Mouse (Mus musculus) kidney, postnatal 14 days (tissue): Measurements from ENCODE around the gene Ndufa13.
"Not testable (repeated sequence)": the region's sequence is repeated elsewhere in the genome, so short reads cannot be mapped to it uniquely, and the experiment has no call there.

Source experiments
- DNase-seq: peaks from one replicate; pipeline ENCODE4 v3.0.0; 2022; ENCODE audit warnings: mixed read lengths

The Ndufa13 gene

GRCm38 (mm10) chr8:69902163-69903062 is at the start of gene Ndufa13, which contains the start of the genes Tssk6 and Yjefn3:
Gene Ndufa13 (minus strand): TSS chr8:69902558.
Gene Tssk6 (plus strand): TSS chr8:69902184.
Gene Yjefn3 (minus strand): TSS chr8:69902712.
- no peak for DNase-seq

- DNase-seq = no peak
Observed at GRCm38 (mm10) chr8:69950300-69950699, 47.9 kb upstream of the Ndufa13 start.

DNA sequence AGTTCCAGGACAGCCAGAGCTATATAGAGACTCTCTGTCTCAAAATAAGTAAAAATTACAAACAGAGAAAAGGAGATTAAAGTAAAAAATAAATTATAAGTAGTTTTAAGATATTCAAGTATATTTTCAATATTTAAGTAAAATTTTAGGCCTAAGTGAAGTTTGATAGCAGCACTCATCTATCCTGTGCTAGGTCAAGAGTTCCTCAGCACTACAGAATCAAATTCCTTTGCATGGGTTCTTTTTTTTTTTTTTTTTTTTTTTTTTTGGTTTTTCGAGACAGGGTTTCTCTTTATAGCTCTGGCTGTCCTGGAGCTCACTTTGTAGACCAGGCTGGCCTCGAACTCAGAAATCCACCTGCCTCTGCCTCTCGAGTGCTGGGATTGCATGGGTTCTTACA is 40.1 kb upstream of the Ndufa13 start:
- not testable (repeated sequence) for DNase-seq

DNA sequence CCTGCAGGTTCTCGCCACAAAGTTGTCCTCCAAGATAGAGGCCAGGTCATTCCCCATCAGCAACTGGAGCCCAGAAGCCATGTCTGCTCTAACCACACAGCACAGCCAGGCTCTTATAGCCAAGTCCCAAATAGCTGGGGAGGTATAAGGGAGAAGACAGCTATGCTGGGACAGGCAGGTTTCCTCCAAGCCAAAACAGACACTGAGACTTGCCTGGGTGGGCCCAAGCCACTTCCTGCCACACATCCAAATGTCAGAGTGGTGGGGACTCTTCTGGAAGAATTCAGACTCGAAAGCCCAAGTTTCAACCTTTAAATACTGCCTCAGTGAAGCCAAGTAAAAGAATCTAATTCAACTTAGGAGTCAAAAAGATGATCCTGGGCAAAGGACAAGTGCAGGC is 38.0 kb upstream of the Ndufa13 start:
- no peak for DNase-seq

DNA sequence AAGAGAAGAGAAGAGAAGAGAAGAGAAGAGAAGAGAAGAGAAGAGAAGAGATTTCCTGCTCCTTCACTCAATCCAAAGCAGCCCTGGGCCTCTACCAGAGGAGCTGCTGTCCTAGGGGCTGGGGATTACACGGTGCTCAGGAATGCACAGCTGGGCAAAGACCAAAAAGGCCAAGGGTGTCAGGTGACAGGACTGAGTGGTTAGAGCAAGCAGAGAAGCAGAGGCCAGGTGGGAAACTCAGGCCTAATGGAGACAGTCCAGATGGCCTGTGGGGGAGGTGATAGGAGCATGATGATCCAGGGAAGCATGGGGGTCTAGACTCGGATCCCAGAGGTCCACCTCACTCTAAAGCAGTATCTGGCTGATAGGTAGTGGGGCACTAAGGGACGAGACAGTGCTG is 37.3 kb upstream of the Ndufa13 start:
- peak; percentile 68 for DNase-seq

GRCm38 (mm10) chr8:69938245-69938982 is 36.1 kb upstream of the Ndufa13 start:
- DNase-seq = no peak

- DNase-seq = no peak
Observed at GRCm38 (mm10) chr8:69937466-69937865, 35.1 kb upstream of the Ndufa13 start.

DNA sequence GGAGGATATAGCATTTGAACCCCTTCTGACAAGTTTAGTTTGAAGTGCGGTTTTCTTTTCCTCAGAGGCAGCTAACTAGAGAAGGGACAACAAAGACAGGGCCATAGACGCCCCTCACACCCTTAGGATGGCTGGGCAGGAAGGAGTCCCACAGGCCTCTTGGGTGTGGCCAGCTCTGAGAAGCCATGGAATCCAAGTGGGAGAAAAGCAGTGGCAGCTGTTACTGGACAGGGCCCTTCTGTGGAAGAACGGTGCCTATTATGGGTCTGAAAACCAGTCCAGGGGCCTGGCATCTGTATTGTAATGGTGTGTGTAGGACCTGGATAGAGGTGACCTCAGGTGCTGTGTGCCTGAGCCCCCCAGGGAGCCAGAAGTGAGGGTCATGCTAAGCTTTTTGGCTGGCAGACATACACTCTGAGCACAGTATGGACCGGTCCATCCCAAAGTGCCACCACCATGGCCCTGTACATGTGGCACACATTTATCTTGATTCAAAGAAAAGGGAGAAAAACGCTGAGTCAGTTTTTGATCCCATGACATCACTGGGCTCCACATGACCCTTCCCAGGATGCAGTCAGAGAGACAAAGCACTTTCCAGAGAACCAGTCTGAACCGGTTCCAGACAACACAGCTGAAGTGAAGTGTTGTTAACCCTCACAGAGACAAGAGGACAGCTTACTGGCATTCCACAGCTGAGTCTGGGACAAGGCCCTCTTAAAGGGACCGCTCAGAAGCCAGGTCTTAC is 33.9 kb upstream of the Ndufa13 start:
- peak; percentile 77 for DNase-seq

DNA sequence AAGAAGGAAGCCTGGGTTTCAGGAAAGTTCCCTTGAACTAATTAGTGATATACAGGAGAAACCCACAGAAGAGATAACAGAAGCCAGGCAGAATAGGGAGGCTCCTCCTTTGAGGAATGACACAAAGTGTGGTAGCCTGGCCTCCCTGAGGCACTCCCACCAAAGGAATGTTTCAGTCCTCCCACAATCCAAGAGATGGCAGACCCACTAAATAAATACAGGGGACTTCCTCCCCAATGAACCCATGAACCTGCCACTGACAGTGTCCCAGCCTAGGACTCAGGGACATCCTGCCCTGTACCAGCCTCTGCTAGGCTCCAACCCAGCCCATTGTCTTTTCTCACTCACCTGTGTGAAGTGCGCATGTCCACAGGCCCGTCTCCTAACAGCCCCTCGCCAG is 33.1 kb upstream of the Ndufa13 start:
- no peak for DNase-seq

DNA sequence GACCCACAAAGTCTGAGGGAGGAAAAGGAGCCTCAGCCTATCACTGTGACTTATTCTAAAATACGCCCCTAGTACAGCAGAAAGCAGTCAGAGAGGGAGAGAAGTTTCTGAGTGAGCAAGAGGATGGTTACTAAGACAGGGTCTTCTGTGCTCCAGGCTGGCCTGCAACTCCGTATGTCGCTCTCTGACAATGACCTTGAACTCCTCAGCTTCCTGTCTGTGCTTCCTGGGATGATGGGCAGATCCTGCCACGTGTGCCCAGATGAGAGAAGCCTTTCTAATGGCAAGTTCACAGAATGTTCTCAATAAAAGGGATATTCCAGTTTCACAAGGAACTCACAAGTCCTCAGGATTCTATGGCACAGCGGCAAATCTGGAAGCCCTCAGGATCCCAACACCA is 32.2 kb upstream of the Ndufa13 start:
- DNase-seq = no peak

GRCm38 (mm10) chr8:69933811-69934210 is 31.5 kb upstream of the Ndufa13 start:
- no peak for DNase-seq

DNA sequence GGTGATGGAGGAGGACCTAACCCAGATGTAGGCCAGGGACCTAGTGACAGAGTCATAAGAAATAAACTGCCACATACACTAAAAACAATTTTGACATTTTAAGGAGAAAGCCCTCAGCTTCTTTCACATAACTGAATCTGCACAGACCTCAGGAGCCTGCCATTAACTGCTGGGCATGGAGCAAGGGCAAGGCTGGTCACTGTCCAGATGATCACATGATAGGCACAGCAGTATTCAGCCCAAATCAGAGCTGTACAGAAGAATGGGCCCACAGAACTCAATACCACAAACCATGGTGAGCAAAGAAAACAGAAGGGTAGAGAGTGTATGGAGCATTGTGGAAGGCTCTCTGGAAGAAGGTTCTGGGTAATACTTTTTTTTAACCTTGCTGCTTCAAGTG is 24.5 kb upstream of the Ndufa13 start:
- DNase-seq = no peak

DNA sequence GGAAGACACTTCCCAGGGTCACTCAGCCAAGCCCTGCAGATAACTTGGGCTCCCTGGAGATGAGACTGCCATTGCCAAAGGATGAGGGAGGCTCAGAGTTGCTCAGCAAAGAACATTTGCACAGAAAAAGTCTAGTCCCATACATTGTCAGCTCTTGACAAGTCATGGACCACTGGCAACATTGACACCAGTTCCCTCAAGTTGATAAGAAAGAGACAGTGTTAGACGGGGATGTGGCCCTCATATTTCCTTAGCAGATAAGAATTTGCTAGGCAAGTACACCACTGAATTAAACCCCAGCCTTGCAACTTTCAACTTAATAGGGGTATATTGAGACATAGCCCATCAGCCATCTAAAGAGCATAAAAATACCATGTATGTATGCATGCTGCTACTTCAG is 21.6 kb upstream of the Ndufa13 start:
- DNase-seq = no peak

GRCm38 (mm10) chr8:69921141-69921540 is 18.8 kb upstream of the Ndufa13 start:
- DNase-seq = no peak

DNA sequence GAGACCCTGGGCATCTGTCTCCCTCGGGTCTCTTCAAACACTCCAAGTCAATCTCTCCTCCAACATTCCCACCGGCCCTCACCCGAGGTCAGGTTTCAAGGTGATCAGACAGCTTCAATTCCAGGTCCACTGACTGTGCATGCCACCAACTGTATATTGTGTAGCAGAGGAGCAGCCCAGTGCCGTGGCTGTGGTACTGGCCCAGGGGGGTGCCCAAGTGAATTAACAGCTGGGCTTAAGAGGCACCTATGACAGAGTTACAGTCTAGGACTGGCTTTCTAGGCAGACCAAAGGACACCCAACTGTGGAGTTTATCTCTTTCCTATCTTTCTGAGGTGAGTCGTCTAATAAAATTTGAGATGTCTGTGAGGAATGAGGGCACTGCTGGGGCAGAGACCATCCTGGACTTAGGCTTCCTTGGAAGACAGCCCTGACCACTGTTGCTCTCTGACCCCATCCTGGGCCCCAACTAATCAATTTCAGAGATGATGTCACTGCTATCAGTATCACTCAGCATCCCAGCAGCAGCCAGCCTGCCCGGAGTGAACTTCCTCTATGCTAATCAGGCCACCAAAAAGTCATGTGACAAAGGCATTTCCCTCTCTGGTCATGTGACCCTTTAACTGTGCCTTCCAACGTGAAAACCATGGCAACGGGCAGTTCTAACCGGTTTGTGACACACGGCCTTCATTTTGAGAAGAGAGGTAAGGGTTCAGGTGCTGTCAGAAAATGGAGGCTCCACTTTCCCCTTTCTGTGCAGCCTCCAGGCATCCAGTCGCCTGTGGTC is 17.7 kb upstream of the Ndufa13 start:
- DNase-seq = peak; percentile 84

DNA sequence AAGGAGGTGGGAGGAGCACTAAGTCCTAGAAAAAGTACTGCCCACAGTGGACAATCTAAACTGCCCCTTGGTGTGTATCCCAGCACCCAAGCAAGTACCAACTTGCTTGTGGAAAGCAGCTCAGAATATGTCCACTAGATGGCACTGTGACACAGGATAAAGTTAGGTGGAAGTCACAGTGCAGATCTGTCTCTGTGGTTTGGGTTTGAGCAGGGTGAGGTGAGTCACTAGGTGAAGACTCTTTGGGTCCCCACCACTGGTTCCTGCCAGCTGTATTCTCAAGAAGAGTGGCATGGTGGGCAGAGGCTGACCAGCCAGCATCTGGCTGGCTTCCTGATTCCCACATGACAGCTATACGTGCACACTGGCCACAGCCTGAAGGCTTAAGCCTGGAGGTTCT is 16.7 kb upstream of the Ndufa13 start:
- DNase-seq = peak; percentile 86

- DNase-seq = no peak
Observed at GRCm38 (mm10) chr8:69918506-69918905, 16.1 kb upstream of the Ndufa13 start.

GRCm38 (mm10) chr8:69915748-69916147 is 13.4 kb upstream of the Ndufa13 start:
- DNase-seq = no peak

- DNase-seq = no peak
Observed at GRCm38 (mm10) chr8:69914526-69914925, 12.2 kb upstream of the Ndufa13 start.

DNA sequence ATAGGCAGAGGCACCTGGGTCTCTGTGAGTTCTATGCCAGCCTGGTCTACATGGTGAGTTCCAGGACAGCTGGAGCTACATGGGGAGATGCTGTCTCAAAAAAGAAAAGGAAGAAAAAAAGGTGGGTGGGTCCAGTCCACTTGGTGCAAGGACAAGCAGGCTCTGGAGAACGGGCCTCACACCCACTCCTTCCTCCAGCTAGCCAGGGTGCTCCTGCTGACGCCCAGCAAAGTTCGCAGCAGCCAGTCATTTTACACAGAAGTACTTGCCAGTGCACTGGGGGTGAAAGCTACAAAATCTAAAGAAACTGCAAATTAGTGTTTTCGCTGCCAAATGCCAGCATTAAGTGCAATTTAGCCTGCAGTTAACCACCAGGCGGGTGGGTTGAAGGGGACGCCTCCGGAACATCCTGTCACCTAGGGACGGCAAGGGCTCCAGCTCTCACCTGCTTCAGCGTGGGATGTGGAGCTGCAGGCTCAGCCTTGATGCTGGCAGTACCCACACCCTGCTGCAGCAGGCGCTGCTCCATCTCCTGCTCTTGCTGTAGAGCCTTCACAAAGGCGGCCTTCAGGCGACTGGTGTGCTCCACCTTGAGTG is 10.2 kb upstream of the Ndufa13 start:
- DNase-seq = no peak

DNA sequence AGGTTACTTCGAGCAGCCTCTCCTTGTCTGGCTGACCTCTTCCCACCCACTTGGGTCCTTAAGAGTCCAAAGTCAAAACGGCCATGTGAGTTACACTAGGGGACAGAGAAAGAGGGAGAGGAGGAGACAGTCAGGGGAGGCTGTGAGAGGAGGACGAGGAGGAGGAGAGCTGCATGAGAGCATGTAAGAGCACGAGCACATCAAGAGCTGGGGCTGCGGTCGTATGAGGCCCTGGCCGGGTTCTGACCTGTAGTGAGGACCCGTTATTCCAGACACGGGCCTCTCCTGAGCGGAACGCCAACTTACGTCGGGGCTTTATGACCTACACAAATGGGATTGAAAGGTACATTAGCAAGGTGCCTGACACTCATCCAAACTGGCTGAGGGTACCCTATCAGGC is 9.6 kb upstream of the Ndufa13 start:
- DNase-seq = no peak

GRCm38 (mm10) chr8:69907106-69907505 is 4.7 kb upstream of the Ndufa13 start:
- no peak for DNase-seq
